Mouse (Mus musculus): ENCODE results near the gene Olfr620.

The Olfr620 gene

DNA sequence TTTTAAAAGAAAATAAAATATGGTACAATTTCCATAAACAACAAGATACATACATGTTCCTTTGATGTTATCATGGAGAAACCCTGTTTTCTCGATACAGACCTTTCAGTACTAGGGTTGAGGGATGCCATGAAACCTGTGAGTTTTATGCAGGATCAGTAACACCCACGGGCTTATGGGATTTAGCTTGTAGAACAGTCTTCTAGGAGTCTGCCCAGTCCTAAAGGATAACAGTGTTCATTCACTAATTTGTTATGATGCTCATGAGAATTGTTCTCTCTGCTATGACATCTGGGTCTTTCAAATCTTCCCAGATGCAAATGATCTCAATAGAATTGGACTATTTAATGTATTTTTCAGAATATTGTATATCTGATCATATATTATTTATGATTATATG, at the start of gene Olfr620:
Gene Olfr620 (minus strand): TSS at position 101 of the 400 bp plus-strand sequence.
- DNase-seq (ENCODE audit: low spot score in 2 of 2), result no peak

DNA sequence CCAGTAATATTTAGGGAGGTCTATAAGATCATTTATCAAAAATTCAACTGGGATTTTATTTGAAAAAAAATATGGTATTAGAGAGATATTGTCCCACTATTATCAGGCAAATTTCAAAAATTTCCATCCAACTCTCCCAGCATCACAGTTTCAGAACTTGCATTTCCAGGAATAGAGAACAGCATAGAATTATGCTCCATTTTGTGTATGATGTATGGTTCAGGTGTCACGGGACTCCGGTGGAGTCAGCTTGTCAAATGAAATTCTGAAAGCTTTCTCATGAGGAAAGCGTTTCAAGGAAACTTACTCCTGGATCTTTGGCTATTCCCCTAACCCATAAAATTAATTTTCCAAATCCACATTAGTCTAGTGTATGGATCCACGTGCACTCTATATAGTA, 31.7 kb upstream of the Olfr620 start:
- DNase-seq (ENCODE audit: low spot score in 2 of 2), result no peak

DNA sequence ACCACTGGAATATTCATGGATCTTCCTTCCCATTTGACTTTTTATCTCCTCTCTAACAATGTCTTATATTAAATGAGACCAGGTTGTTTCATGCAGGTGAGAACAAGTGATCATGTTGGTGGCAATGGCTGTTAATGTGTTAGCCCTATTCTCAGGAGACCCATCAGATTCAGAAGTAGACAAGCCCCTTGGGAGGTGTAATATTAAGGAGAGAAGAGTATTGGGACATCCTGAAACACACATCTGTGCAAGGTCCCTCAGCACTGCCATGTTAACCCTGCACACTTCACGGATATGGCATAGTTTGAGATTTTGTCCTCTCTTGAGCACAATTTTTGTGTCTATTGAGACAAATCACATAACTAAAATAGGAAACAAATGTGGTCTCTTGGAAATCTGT, 30.3 kb upstream of the Olfr620 start, which contains the start of gene Olfr622:
Gene Olfr622 (minus strand): TSS at position 101 of the 400 bp plus-strand sequence.
- no peak for DNase-seq (ENCODE audit: low spot score in 2 of 2)

DNA sequence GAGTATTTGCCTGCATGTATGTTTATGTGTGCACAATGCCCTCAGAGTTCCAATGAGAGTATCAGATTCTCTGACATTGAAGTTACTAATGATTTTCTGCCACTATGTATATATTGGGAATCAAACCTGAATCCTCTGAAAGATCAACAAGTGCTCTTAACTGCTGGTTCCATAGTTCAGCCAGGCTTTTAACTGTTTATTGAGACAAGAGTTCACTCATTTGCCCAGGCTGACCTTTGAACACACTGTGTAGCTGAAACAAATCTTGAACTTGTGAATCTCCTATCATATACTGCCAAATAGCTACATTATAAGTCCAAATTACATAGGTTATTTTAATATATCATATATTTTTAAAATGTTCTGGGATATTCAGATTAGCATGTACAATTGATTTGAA, 24.5 kb upstream of the Olfr620 start:
- DNase-seq (ENCODE audit: low spot score in 2 of 2), result no peak

DNA sequence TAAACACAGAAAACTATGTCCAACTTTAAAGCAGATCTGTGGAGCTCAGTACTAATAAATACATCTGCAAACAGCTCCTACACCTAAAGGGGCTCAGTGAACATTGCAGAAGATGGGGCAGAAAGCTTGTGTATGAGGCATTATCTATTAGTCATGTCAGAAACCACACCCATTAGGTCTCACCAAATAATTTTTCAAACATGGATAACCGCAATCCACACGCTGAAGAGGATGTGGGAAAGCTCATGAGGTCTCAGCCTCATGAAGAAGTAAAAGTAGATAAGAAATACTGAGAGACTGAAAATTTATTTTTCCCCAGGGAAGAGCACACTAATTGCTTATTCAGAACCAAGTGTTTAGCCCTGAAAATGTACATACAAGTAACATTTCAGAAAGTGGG, 4.9 kb downstream of the Olfr620 start:
- no peak for DNase-seq (ENCODE audit: low spot score in 2 of 2)

DNA sequence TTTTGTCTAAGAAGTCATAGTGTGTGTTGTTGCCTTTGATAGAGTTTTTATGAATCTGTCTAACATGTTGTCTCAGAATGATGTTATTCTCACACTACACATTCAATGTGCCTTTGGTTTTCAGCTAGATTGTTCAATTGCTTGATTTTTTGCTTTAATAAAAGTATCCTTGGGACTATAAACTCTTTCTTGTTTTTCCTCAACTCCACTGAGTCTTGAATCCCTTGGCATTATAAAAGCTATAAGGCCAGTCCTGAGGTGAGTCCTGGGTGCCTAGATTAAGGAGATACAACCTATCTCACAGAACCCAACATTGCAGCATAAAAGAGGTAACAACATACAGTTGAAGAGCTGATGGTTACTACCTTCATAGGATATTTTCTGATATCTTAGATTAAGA, 12.1 kb downstream of the Olfr620 start, which contains the start of gene Olfr619:
Gene Olfr619 (plus strand): TSS at position 301 of the 400 bp plus-strand sequence.
- no peak for DNase-seq (ENCODE audit: low spot score in 2 of 2)

DNA sequence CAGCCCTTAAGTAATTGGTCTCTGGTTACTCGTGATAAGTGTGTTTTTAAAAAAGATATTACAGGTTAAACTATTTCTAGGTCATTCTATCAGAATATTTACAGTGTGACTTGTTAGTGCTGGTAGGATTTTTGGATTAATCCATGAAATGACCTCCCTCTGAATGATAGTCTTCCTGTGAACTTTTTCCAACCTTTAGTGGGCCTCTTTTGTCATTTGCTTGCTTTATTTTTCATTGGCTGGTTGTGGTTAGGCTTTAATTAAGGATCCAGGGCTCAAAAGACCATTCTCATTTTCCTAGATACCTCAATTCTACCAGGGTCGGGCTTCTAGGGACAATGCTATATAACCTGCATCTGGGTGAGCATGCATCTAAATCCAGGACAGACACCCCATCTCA, 22.5 kb downstream of the Olfr620 start, which contains the start of gene Olfr618:
Gene Olfr618 (plus strand): TSS at position 301 of the 400 bp plus-strand sequence.
- DNase-seq (ENCODE audit: low spot score in 2 of 2), result no peak

DNA sequence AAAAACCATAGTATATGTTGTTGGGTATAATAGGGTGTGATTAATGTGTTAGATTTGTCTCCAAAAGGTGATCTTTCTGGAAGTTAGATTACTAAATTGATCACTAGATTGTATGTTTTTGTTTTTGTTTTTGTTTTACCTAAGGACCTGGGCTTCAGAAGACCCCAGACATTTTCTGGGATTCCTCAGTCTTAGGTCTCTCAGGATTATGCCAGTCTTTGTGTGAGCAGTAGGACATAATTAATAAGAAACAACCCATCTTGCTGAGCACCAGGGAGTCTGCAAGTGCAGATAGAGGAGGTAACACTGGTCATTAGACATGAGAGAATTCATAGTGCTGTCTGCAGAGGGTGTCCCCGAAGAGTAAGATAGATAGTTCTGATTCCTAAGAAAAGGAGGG, 39.6 kb downstream of the Olfr620 start, which contains the start of gene Olfr617:
Gene Olfr617 (plus strand): TSS at position 301 of the 400 bp plus-strand sequence.
- DNase-seq (ENCODE audit: low spot score in 2 of 2), result no peak

DNA sequence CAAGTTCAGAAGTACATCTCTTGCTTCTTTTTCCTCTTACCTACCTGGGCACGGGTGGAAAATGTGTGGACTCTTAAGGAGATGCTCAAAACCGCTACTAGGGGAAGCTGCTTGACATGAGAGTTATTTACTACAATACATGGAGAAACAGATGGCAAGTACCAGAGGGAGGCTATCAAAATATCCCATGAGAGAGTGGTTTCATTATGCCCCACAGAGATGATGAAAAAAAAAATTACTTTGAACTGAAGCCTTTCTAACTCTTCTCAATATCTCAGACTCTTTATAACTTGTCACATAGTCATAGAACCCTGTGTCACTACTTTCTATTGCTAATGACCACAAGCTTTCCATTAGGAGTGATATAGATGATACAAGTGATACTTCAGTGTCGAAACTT, 43.3 kb downstream of the Olfr620 start, which contains the start of gene Olfr616:
Gene Olfr616 (minus strand): TSS at position 101 of the 400 bp plus-strand sequence.
- DNase-seq (ENCODE audit: low spot score in 2 of 2), result no peak

DNA sequence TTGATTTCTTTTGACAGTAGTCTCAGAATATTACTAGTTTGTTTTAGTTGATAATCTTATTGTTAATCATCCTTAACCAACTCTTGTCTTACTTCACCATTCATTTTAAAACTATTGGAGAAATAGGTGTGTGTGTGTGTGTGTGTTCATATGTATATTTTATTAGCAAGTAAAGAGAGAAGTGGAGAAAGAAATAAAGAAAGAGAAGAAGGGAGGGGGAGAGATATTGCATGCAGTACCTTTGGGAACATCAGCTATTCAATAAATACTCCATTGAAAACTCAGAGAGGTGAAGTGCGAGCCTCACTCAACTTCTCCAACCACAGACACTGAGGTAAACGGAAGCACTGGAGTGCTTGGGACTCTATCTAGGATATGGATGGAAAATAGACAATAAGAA, 56.6 kb downstream of the Olfr620 start, which contains the start of gene Olfr615:
Gene Olfr615 (plus strand): TSS at position 301 of the 400 bp plus-strand sequence.
- no peak for DNase-seq (ENCODE audit: low spot score in 2 of 2)

Data from frontal cortex, postnatal 25 days (tissue).